In genomic region chr19:38267469-38267868, GRCm38 (mm10) we compare ENCODE assay signal across 20 mouse cellular contexts. TPM values are rescaled to one million over a fixed set of nuclear protein-coding genes. Genes with fewer than 3 reads are reported as not detected.
DNase-seq lines count a peak whose midpoint lies in the region; ATAC-seq and TF ChIP-seq lines count a peak whose summit lies in the region.
"Had no signal": no experiment of that assay in that cellular context is flagged by ENCODE, and none has a peak within 500 bp of the region (broad histone marks: within the 10 kb centered on the region; RNA-seq: fewer than 3 reads in every experiment).

No protein-coding gene starts in this region.

- intact Hi-C loops in heart, postnatal 25 days (cut with DNase I) = no loop called here

- WGBS in cerebellum, adult 2 months = 22% methylated on average over 5 of the region's 5 CpGs
- WGBS in hindbrain, postnatal 0 days = 79% methylated on average over 5 of the region's 5 CpGs
- 86% methylated on average over 5 of the region's 5 CpGs for WGBS in hindbrain, embryonic 10.5 days
- 59% methylated on average over 5 of the region's 5 CpGs for WGBS in heart, embryonic 16.5 days
- 79% methylated on average over 5 of the region's 5 CpGs for WGBS in lung, adult 2 months

- no peaks in the 10 kb centered on the region for H3K27me3 ChIP-seq in cerebellum, adult 2 months (ENCODE audit: control insufficient read depth, insufficient read depth, low read length)
- no peaks in the 10 kb centered on the region for H3K27me3 ChIP-seq in hindbrain, postnatal 0 days (ENCODE audit: insufficient read depth, low read length)
- H3K27me3 ChIP-seq in hindbrain, embryonic 10.5 days (ENCODE audit: insufficient read depth, poor library complexity, severe bottlenecking) = peaks cover 18% of the 10 kb centered on the region
- H3K27me3 ChIP-seq in heart, embryonic 16.5 days (ENCODE audit: control insufficient read depth, insufficient read depth, low read length) = no peaks in the 10 kb centered on the region; the same call in 1 of the 2 replicates
- H3K27me3 ChIP-seq: midbrain, embryonic 15.5 days; stomach, embryonic 15.5 days had no signal

- peak overlapping the region; percentile 17 for H3K4me3 ChIP-seq in cerebellum, adult 2 months (replicated peaks; ENCODE audit: insufficient read depth, low read depth, low read length)
- no peak overlapping the region for H3K4me3 ChIP-seq in hindbrain, postnatal 0 days (ENCODE audit: low read length)
- H3K4me3 ChIP-seq in hindbrain, embryonic 10.5 days = no peak overlapping the region
- no peak overlapping the region for H3K4me3 ChIP-seq in heart, embryonic 16.5 days (ENCODE audit: low read length)
- no peak overlapping the region for H3K4me3 ChIP-seq in lung, adult 2 months (replicated peaks; ENCODE audit: extremely low read depth, low read depth, low read length)
- H3K4me3 ChIP-seq: limb, embryonic 13.5 days; midbrain, embryonic 15.5 days; stomach, embryonic 15.5 days had no signal

- peaks cover 22% of the 10 kb centered on the region for H3K4me1 ChIP-seq in cerebellum, adult 2 months (ENCODE audit: control insufficient read depth, insufficient read depth, low read length)
- H3K4me1 ChIP-seq in hindbrain, postnatal 0 days (ENCODE audit: insufficient read depth, low read length) = no peaks in the 10 kb centered on the region
- peaks cover 17% of the 10 kb centered on the region; the same call in 1 of the 2 replicates for H3K4me1 ChIP-seq in hindbrain, embryonic 10.5 days (replicated peaks)
- 0 out of 2 replicates have a peak, but pooled peaks cover 2% of the 10 kb centered on the region for H3K4me1 ChIP-seq in heart, embryonic 16.5 days (ENCODE audit: control insufficient read depth, insufficient read depth, low read length)
- no peaks in the 10 kb centered on the region for H3K4me1 ChIP-seq in lung, adult 2 months (ENCODE audit: control insufficient read depth, insufficient read depth, low read length)
- H3K4me1 ChIP-seq: stomach, embryonic 15.5 days had no signal

- 0 out of 2 replicates have a peak overlapping the region, but pooled peaks have one; percentile 5 for H3K4me2 ChIP-seq in hindbrain, postnatal 0 days (ENCODE audit: low read depth, low read length)
- no peak overlapping the region for H3K4me2 ChIP-seq in heart, embryonic 16.5 days (ENCODE audit: low read depth, low read length)
- H3K4me2 ChIP-seq: limb, embryonic 13.5 days; stomach, embryonic 15.5 days had no signal

- ATAC-seq in hindbrain, postnatal 0 days = no peak
- peak; percentile 63 for ATAC-seq in heart, embryonic 16.5 days (replicated peaks; ENCODE audit: extremely low read depth, insufficient read depth, low FRiP score)
- ATAC-seq: midbrain, embryonic 15.5 days had no signal

- 0 out of 2 replicates have a peak overlapping the region, but pooled peaks have one; percentile 11 for H3K27ac ChIP-seq in cerebellum, adult 2 months (ENCODE audit: insufficient read depth, low read length)
- H3K27ac ChIP-seq in hindbrain, postnatal 0 days = no peak overlapping the region
- H3K27ac ChIP-seq in hindbrain, embryonic 10.5 days = no peak overlapping the region
- H3K27ac ChIP-seq in heart, embryonic 16.5 days (ENCODE audit: low read length) = no peak overlapping the region
- H3K27ac ChIP-seq: limb, embryonic 13.5 days; liver, embryonic 14.5 days; midbrain, embryonic 15.5 days; stomach, embryonic 15.5 days had no signal

- TF ChIP-seq CTCF in cerebellum, adult 2 months (IDR thresholded peaks at IDR 0.05; ENCODE audit: borderline replicate concordance, insufficient read depth, low read depth, low read length) = no peak
- no peak for TF ChIP-seq CTCF in hindbrain, postnatal 0 days (IDR thresholded peaks at IDR 0.05; ENCODE audit: low read depth)
- TF ChIP-seq CTCF in lung, adult 2 months (IDR thresholded peaks at IDR 0.05; ENCODE audit: insufficient read depth, low read length) = no peak

- no peaks in the 10 kb centered on the region for H3K9me3 ChIP-seq in hindbrain, postnatal 0 days (ENCODE audit: low read length)
- no peaks in the 10 kb centered on the region for H3K9me3 ChIP-seq in hindbrain, embryonic 10.5 days
- no peaks in the 10 kb centered on the region for H3K9me3 ChIP-seq in heart, embryonic 16.5 days (replicated peaks; ENCODE audit: control insufficient read depth, low read length)
- H3K9me3 ChIP-seq: limb, embryonic 13.5 days; midbrain, embryonic 15.5 days; stomach, embryonic 15.5 days had no signal

- H3K36me3 ChIP-seq in hindbrain, postnatal 0 days (ENCODE audit: insufficient read depth, low read length) = no peaks in the 10 kb centered on the region
- no peaks in the 10 kb centered on the region for H3K36me3 ChIP-seq in hindbrain, embryonic 10.5 days
- no peaks in the 10 kb centered on the region for H3K36me3 ChIP-seq in heart, embryonic 16.5 days (ENCODE audit: control insufficient read depth, insufficient read depth)
- H3K36me3 ChIP-seq: limb, embryonic 13.5 days; midbrain, embryonic 15.5 days; stomach, embryonic 15.5 days had no signal

- peak; percentile 38 to 41 for DNase-seq in cerebellum, adult 2 months
- no peak for DNase-seq in cerebellum, postnatal 10 days
- DNase-seq in heart, adult 11 months = peak; percentile 94
- no peak for DNase-seq in heart, postnatal 25 days (ENCODE audit: low spot score)
- no peak for DNase-seq in hindbrain, postnatal 0 days (ENCODE audit: low spot score)
- DNase-seq in hindbrain, embryonic 10.5 days (ENCODE audit: low spot score) = no peak
- no peak for DNase-seq in lung, adult 2 months
- DNase-seq: adrenal gland, adult 8-10 months; kidney, adult 2 months; kidney, postnatal 14 days; layer of hippocampus, adult 9-11 months; lung, postnatal 10 days; right cerebral cortex, postnatal 14 days; thymus, adult 2 months had no signal

- no peak overlapping the region for H3K9ac ChIP-seq in hindbrain, postnatal 0 days (replicated peaks; ENCODE audit: low read length)
- H3K9ac ChIP-seq in heart, embryonic 16.5 days (ENCODE audit: low read length) = no peak overlapping the region
- H3K9ac ChIP-seq: limb, embryonic 13.5 days; liver, embryonic 14.5 days; midbrain, embryonic 15.5 days; stomach, embryonic 15.5 days had no signal

- no peak for TF ChIP-seq POLR2A in cerebellum, adult 2 months (IDR thresholded peaks at IDR 0.05; ENCODE audit: borderline replicate concordance, insufficient read depth, low read length)
- no peak for TF ChIP-seq POLR2A in lung, adult 2 months (IDR thresholded peaks at IDR 0.05; ENCODE audit: borderline replicate concordance, extremely low read depth, low read depth, low read length)

RNA-seq across cellular contexts. Expression of gene Lgi1, which starts 3.1 kb away (rescaled TPM):
- polyA plus RNA-seq in cerebellum, adult 2 months (2012; rRNA removed) = 54.0 and 58.8 TPM in 2 replicates
- 1 to 10 TPM; 2.9 to 5.0 TPM for total RNA-seq in heart, postnatal 25 days (2021)
- total RNA-seq in hindbrain, postnatal 0 days (2014; rRNA removed) = 15.5 and 16.5 TPM in 2 replicates
- 20.3 and 20.6 TPM in 2 replicates for polyA plus RNA-seq in hindbrain, postnatal 0 days (2015; fragmentation: Nextera tagmentation; extraction: Ambion mirVana)
- 1.1 and 2.2 TPM in 2 replicates for polyA plus RNA-seq in hindbrain, embryonic 10.5 days (2016; fragmentation: Nextera tagmentation; extraction: Ambion mirVana)
- 0.17 and 0.25 TPM in 2 replicates for polyA plus RNA-seq in heart, embryonic 16.5 days (2015; fragmentation: Nextera tagmentation; extraction: Ambion mirVana)
- 0.12 and 0.25 TPM in 2 replicates for polyA plus RNA-seq in lung, adult 2 months (2012; rRNA removed)
- total RNA-seq: megakaryocyte, adult 5-6 weeks had no signal

RNA-seq across cellular contexts. Expression of gene Fra10ac1, which starts 43.5 kb away (rescaled TPM):
- 28.3 and 28.9 TPM in 2 replicates for polyA plus RNA-seq in cerebellum, adult 2 months (2012; rRNA removed)
- 10 to 100 TPM; 12.3 to 12.4 TPM for total RNA-seq in heart, postnatal 25 days (2021)
- total RNA-seq in hindbrain, postnatal 0 days (2014; rRNA removed) = 2.7 and 3.4 TPM in 2 replicates
- polyA plus RNA-seq in hindbrain, postnatal 0 days (2015; fragmentation: Nextera tagmentation; extraction: Ambion mirVana) = 30.9 and 32.3 TPM in 2 replicates
- polyA plus RNA-seq in hindbrain, embryonic 10.5 days (2016; fragmentation: Nextera tagmentation; extraction: Ambion mirVana) = 41.4 and 43.1 TPM in 2 replicates
- polyA plus RNA-seq in heart, embryonic 16.5 days (2015; fragmentation: Nextera tagmentation; extraction: Ambion mirVana) = 26.3 and 29.2 TPM in 2 replicates
- 3.1 and 4.5 TPM in 2 replicates for polyA plus RNA-seq in lung, adult 2 months (2012; rRNA removed)

Comparison
In these comparisons a context has a peak if more than half of its experiments do, and no peak if none do; other contexts are left out.
1. DNase-seq: peak in cerebellum, adult 2 months (2 of 2) and heart, adult 11 months (single experiment); none in cerebellum, postnatal 10 days (0 of 2), heart, postnatal 25 days (single experiment), hindbrain, postnatal 0 days (single experiment), hindbrain, embryonic 10.5 days (single experiment) and lung, adult 2 months (single experiment).